Mouse (Mus musculus): ENCODE measurements around the gene Acvr2a.

Gene Acvr2a

DNA sequence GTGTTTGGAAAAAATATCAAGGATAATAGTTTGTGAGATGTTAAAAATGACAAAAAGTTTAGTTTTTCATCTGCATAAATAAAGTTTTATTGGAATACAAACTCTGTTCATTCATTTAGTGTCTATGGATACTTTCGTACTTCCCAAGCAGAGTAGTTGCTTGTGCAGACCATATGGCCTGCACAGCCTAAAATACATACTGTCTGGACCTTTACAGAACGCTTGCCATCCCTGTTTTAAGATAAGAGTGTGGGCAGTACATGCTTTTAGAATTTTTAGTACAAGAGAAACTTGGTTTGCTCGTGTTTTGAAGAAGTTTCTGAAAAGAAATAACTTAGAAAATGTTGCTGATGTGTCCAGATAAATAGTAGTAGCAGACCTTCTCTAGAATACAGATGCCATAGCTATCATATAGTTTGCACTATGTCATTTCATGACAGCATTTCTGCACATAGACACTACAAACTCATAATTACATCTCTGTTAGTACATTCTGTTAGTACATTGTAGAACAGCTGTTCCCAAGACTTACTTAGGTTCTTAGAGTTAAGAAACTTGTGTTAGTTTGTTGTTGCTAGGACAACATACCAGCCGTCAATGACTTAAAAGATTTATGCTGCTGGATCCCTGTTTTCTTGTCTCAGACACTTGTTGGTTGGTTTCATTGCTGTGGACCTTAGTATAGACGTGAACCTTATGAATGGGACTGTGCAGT lies 54.4 kb downstream of the Acvr2a start:
- DNase-seq (ENCODE audit: low spot score) = no peak

DNA sequence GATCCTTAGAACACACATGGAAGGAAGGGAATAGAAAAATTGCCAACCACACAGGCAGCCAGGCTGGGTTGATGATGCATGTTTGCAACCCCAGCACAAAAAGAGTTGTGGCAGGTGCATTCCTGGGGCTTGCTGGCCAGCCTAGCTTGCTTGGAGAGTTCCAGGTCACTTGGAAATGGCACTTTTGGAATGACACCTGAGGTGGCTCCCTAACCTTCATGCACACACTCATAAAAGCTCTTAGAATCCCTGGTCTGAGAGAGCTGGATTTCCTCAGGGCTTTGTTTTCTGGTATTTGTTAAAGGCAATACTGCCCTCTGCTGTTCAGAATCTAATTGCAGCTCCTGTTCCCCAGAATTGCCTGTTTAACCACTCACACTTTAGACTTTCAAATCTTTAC lies 72.0 kb downstream of the Acvr2a start:
- DNase-seq (ENCODE audit: low spot score) = peak; percentile 79

DNA sequence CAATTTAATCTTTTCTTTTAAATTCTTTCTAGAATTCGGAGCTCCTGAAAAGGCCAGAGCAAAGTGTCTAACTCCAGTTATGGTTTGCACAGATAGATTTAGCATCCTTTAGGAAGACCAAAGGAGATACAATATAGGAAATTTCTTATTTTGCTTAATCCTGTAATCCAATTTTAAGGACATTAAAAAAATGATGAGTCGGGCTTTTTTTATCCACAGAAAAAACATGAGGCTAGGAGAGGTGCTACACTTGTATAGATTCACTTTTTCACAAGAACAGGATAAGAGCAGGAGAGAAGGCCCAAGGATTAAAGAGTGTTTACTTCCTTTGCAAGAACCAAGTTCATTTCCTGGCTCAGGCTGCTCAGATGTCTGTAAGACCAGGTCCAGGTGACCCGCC lies 81.3 kb downstream of the Acvr2a start:
- no peak for DNase-seq (ENCODE audit: low spot score)

- DNase-seq (ENCODE audit: low spot score) = peak; percentile 5
These were observed 95.0 kb downstream of the Acvr2a start for GRCm38 (mm10) chr2:48908866-48909265.

GRCm38 (mm10) chr2:48914185-48914584 lies 100.3 kb downstream of the Acvr2a start:
- DNase-seq (ENCODE audit: low spot score) = no peak

- no peak for DNase-seq (ENCODE audit: low spot score)
These were observed 101.9 kb downstream of the Acvr2a start for GRCm38 (mm10) chr2:48915832-48916231.

GRCm38 (mm10) chr2:48935058-48935457 lies 121.1 kb downstream of the Acvr2a start:
- DNase-seq (ENCODE audit: low spot score) = no peak

- no peak for DNase-seq (ENCODE audit: low spot score)
These were observed 133.9 kb downstream of the Acvr2a start for GRCm38 (mm10) chr2:48947761-48948160.

DNA sequence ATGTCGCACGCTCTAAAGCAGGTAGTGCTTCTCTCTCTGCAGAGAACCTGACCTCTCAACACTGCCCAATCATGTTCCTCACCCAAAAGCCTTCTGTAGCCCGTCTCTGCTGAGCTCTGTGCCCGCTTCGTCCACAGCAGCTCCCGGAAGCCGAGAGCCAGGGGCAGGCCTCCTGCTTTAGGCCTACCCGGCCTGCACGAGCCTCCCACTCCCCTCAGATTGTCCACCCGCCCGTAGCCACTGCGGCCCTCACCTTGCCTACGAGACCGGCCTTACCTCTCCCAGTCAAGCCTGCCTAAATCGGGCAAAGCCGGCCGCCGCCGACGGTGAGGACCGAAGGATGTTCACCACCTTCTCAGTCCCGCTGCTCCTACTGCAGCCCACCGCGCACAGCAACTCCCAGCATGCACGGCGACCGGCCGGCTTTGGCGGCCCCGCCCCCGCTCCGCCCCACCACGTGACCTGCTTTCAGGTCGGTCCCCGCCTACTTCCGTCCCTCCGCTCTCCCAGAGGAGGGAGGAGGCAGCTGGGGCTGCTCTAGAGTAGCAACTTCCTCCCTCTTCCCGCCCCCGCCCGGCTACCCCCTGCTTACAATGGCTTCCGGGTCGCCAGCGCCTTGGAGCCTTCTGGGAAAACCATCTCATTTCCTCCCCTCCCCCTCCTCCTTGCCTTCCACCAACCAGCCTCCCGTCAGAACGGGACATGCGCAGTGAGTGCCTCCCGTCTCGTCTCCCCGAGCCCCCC lies 135.1 kb downstream of the Acvr2a start, which contains the start of gene Mbd5:
Gene Mbd5, plus strand, starts transcription at position 668 of the 744 bp plus-strand sequence.
- peak; percentile 99 for DNase-seq (ENCODE audit: low spot score)

DNA sequence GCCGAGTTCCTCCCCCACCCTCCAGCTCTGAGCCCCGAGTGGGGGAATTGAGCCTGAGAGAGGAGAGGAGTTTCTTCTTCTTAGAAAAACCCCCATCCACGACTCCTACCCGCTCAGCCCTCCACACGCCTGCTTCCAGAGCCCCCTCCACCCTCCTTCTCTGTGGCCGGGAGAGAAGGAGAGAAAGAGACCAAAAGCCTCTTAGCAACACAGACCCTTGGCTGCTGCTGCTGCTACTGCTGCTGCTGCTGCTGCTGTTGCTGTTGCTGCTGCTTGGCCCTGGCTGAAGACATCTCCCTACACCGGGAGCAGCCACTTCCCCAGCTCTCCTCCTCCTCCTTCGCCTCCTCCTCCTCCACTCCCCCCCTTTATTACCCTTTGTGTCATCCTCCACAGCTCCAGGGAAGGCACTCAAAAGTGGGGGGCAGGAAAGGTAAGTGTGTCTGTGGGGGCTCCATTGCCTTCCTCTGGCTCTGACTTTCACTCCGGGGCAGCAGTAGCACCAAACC lies 135.9 kb downstream of the Acvr2a start:
- peak; percentile 22 for DNase-seq (ENCODE audit: low spot score)

- DNase-seq (ENCODE audit: low spot score) = no peak
These were observed 136.2 kb downstream of the Acvr2a start, which contains the start of gene Orc4 for GRCm38 (mm10) chr2:48950252-48950315. Gene Orc4, minus strand, starts transcription at chr2:48950277.

- DNase-seq (ENCODE audit: low spot score) = peak; percentile 3
These were observed 136.5 kb downstream of the Acvr2a start for GRCm38 (mm10) chr2:48950316-48950880.

All from lung, postnatal 25 days (tissue).